Mouse (Mus musculus) heart, adult 9 months (tissue): Measurements from ENCODE around the gene Rptn.

Experiments used
- DNase-seq, 2 experiments: peaks; one replicate each; pipeline ENCODE4 v3.0.0; 2022; ENCODE audit warnings: low spot score in 2 of 2

Rptn gene

DNA sequence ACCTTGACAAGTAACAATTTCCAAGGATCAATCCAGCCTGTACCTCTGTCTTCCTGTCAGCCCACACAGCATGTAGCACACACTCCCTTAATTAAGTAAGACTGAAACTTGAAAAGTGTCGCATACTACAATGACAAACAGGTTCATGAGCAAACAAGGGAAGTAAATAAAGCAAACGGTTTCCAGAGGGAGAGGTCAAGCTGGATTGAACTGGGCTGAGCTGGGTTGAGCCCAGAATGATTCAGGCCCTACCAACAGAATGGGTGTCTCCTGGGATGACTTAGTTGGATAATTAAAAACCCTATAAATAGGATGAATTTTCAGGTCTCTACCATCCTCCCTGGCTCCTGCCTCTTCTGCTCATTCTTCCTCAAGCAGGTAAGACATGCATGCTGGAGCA is at the start of gene Rptn:
Gene Rptn (plus strand): TSS at position 334 of the 400 bp plus-strand sequence.
- no peak for DNase-seq

DNA sequence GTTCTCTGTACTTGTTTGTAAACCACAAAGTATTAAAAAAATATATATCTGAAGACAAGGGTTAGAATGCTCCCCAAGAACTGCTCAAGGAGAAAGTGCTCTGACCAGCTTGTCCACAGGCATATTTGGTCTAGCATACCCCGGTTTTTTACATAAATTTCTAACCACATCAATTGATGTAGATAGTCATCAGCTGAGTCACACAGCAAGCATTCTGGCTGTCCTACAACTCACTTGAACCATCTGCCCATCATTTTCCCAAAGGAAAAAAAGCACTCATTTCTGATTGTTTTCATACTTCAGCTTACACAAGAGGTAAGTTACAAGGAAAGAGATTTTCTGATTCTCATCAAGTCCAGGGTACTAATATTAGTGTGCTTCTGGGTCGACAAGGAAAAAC is 46.6 kb upstream of the Rptn start:
- DNase-seq: no peak

DNA sequence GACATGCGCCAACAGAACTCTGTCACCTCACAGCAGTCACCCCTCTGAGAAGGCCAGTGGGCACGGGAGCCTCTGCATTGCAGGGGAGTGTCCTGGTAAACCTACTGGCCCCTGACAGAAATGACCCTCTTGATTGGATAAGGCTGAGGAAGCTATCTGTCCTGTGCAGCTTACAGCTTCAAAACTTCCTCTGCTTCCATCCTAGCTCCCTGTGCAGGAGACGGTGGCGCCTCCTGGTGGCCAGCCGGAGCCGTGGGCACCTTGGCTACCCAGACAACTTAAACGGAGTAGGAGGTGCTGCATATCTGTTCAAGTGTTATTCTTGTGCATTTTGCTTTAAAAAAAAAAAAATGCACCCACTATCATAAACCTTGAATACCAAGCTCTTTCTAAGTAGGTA is 33.5 kb upstream of the Rptn start:
- DNase-seq: no peak

DNA sequence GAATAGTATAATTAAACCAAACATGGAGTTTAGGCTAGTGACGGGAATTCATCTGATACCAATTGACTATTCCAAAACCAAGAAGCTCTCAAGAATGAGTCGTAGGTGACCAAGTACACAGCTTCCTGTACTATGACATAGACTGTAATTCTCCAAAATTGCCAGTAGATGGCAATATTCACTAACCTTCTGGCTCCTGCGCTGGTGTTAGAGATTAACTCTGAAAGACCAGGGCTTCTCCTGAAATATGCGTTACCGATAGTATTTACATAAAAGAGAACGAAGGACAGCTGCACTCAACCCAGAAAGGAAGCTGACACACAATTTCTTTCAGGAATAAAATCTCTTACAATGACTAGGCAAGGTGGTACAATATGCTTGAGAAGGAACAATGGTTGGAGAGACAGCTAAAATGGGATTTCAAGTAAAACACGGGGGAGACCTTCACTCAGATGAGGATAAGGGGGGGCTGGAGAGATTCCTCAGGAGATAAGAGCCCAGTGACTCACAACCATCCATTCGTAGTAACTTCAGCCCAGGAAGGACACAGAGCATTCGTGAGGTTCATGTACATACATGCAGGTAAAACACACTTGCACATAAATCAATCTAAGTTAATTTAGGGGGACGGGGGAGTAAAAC is 31.4 kb upstream of the Rptn start:
- peak; percentile 2 to 15 for DNase-seq

DNA sequence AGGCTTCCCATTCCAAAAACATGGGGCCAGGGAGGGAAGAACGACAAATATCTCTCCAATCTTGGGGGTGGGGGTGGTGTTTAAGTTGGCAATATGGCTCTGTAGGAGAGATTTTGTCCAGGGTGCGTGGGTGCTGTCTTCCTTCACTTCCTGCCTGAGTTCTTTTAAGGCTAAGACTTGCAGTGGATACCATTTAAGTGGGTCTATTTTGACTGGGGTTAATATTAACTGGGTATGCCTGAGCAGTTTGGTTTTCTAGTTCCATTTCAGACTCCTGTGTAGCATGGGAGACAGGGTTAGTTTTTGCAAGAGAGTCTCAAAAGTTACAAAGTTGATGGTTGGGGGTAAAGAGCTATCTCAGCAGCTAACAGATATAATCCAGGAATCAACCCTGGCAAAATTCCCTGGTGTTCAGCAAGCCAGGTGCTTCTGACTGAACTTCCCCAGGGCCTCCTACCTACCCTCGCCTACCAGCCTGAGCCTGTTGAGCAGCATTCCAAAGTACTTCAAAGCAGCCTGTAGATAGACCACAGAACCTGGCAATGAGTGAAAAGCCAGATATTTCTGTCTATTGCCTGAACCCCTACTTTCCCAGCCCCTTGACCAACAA is 26.4 kb upstream of the Rptn start:
- no peak for DNase-seq

DNA sequence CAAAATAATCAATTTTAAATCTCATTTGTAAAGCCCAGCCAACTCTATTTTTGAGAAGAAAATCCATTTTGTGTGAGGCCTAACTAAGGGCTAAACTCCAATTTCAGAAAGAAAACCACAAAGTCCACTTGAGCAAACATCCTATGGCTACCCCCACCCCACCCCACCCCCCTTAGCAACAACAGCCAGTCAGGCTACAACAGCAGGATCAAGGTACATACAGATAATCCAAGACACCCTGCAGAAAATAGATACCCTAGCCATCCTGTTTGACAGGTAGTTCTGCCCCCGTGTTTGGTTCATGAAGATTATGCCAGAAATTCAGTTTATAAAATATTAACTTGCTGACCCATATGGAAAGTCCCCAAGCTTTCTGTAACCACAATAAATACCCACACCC is 25.3 kb upstream of the Rptn start:
- DNase-seq: no peak

DNA sequence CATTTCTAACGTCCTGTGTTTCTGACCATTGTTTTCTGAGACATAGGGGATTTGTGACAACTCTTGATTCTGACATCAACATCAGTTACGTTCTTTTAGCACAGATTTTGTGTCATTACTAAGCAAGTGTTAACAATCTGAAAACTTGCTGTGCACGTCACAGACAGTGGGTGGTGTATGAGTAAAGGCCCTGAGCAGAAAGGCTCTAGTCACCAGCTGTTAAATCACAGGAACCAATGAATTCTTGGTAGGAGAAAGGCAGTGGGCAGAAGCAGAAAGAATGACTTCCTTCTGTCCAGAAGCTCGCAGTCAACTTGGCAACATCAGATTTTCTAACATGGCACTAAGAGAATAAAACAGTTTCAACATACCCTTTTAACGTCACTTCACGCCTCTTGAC is 20.1 kb upstream of the Rptn start:
- no peak for DNase-seq

DNA sequence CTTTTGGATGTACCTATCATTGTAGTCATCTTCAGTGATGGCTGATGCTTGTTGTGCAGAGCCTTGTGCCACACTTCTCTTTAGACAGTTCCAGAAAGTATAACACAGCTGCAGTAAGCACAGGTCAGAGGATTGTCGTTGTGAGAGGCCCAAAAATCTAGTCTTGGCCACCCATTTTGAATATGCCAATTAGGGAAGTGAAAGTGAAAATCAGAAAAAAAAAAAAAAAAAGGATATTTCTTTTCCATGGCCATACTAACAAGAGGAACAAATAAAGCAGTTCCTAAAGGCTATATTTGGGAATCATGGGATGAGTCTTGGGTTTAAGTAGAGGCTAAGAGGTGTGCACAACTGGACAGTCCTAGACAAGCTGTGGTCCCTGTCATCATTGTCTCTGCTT is 18.3 kb upstream of the Rptn start:
- DNase-seq: no peak

DNA sequence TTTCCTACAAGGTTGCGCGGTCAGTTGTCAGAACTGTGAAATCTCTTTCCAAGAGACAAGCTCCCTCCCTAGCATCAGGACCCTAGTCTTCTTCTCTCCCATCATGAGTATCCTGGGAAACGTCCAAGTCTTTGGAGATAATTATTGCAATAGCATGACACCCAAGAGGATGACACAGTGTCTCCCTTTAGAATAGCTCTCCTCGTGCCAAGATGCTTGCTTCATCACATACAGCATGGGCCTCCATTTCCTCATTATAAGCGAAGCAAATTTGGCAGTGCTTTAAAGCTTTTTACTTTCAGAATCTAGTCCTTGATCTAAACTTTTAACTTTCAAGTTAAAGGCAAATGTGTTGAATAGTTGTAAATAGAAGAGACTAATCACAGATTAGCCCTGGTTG is 17.9 kb upstream of the Rptn start:
- no peak for DNase-seq

DNA sequence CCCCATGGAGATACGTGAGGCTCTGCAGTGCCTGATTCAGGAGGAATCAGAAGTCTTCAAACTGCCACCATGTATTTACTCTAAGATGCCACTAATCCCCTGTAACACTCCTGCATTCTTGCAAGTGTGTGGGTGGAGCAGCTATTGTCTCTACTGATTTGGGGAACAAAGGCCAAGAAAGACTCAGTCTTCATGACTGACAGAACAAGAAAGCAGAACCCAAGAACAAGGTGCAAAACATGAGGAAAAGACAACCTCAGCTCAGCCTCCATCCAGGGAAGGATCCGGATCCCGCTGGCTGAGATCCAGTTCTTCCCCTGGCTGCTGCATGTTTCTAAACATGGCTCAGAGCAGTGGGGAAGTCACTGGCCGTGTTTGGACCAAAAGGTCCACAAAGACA is 15.4 kb upstream of the Rptn start:
- DNase-seq: no peak

DNA sequence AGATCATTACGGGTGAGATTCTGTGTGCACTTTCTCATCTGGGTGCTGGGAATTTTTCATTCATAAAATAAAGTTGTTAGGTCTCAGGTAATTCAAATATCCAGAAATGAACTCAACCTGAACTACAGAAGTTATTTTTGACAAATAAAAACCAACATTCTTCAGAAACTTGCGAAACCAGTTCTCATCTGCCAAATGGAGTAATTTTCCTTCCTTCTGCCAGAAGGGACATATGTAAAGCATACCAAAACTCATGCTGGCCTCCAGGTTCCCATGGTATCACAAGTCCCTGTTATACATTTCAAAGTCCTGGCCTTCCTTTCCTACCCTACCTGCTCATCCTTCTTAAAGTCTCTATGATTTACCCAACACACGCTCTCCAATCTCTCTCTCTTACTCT is 10.4 kb downstream of the Rptn start:
- no peak for DNase-seq

DNA sequence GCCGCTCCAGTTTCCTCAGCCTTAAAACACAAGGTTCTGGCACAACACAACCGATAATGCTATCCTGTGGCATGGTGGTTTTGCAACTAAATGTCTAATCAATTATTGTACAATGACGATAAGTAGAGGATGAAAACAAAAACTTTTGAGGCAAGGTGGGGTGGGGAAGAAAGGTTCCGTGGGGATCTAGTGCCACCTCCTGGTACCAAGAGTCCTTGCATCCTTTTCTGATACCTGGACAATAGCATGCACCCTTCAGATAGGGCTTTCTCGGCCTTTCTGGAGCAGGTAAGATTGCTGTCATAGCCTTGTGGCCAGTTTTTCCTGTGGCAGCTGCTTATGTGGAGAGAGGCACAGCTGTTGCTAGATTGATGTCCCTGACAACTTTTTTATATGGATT is 13.5 kb downstream of the Rptn start:
- no peak for DNase-seq

DNA sequence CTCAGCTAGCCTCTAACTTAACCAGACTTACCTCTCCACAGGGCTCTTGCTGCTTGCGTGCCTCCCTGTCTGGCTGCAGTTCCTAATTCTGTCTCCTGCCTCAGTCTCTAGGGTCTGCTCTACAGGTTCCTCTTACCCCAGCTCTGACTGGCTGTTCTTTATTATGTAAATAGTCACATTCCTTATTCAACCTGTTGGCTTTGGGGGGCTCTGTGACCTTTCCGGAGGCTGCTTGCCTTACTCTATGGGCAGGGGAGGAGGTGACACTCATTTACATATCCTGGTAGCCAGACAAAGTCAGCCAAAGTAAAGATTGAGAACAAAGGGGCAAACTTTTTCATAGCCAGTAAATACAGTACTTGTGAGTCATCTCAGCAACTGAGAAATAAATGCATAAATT is 18.4 kb downstream of the Rptn start:
- no peak for DNase-seq

DNA sequence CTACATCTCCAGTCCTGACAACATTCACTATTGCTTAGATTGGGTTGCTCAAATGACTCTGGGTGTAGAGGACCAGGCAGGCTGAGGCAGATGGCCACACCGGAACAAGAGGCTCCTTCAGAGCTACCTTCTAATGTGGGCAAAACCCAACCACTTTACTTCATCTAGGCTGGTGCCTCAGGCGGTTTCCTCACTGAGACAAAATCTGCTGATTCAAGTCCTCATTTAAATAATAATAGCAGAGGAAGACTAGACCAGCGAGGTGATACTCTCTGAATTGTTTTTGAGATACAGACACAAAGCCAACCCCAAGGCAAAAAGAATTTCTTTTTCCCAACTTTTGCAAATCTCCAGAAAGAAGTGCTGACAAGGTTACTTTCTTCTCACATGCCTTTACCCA is 38.2 kb downstream of the Rptn start:
- no peak for DNase-seq

DNA sequence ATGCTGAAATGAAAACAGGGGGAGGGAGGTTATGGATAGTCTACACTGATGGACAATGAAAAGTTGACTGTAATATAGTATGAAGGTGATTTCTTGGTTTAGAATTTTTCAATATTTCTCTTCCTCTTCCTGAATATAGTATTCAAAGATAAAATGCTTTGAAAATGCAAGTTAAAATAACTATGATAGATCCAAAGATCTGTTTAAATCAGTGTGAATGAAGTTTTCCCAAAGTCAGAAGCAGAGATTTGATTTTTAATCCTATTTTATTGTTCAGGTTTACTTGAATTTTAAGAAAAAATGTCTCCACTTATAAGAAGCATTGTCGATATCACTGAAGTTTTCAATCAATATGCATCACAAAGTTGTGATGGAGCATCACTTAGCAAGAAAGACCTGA is 48.5 kb downstream of the Rptn start, which contains the start of gene Tchh:
Gene Tchh (plus strand): TSS at position 301 of the 400 bp plus-strand sequence.
- no peak for DNase-seq

DNA sequence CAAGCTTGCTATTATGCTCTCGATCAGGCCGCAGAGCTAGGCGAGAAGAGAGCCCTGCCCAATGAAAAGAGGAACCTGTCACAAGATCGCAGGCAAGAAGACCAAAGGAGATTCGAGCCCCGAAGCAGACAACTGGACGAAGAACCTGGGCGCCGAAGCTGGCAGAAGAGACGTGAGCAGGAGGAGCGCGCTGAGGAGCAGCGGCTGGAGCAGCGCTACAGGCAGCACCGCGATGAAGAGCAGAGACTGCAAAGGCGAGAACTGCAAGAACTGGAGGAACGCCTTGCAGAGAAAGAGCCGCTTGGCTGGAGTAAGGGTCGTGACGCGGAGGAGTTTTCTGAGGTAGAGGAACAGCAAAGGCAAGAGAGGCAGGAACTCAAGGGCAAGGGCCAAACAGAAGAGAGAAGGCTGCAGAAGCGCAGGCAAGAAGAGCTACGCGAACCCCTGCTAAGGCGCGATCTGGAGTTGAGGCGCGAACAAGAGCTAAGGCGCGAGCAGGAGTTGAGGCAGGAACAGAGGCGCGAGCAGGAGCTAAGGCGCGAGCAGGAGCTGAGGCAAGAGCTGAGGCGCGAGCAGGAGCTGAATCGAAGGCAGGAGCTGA is 50.1 kb downstream of the Rptn start:
- peak in 1 of 2 experiments; percentile 12 for DNase-seq

DNA sequence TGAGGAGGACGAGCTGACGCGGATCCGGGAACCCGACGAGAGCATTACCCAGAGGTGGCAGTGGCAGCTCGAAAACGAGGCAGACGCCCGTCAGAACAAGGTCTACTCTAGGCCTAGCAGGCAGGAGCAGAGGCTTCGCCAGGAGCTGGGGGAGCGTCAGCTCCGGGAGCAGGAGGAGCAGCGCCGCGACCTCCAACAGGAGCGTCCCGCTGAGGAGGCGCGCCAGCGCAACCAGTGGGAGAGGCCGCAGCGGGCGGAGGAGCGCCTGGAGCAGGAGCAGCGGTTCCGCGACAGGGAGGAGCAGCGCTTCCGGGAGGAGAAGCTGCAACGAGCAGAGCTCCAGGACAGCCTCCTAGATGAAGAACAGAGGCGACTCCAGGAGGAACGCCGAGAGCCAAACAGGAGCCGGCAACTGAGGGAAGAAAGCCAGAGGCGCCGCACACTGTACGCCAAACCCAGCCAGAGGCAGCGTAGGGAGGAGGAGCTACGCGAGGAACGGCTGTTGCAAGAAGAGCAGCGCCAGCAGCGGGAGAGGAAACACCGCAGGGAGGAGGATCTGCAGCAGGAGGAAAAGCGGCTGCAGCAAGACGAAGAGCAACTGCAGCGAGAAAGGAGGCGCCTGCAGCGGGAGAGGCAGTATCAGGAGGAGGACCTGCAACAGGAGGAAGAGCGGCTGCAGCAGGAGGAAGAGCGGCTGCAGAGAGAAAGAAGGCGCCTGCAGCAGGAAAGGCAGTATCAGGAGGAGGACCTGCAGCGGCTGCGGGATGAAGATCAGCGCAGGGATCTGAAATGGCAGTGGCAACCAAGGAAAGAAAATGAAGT is 51.1 kb downstream of the Rptn start:
- DNase-seq: peak; percentile 52 to 65

DNA sequence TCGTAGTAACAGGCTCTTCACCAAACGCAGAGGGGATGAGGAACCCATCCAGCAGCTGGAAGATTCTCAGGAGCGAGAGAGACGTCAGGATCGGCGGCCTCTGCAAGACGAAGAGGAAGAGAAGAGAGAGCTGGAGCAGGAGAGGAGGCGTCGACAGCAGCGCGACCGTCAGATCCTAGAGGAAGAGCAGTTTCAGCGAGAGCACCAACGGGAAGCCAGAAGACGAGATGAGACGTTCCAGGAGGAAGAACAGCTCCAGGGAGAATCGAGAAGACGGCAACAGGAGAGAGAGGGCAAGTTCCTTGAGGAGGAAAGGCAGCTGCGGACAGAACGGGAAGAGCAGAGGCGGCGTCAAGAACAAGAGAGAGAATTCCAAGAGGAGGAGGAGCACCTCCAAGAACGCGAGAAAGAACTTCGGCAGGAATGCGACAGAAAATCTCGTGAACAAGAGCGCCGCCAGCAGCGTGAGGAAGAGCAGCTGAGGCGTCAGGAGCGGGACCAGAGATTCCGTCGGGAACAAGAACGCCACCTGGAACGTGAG is 51.7 kb downstream of the Rptn start:
- DNase-seq: peak in 1 of 2 experiments; percentile 5

DNA sequence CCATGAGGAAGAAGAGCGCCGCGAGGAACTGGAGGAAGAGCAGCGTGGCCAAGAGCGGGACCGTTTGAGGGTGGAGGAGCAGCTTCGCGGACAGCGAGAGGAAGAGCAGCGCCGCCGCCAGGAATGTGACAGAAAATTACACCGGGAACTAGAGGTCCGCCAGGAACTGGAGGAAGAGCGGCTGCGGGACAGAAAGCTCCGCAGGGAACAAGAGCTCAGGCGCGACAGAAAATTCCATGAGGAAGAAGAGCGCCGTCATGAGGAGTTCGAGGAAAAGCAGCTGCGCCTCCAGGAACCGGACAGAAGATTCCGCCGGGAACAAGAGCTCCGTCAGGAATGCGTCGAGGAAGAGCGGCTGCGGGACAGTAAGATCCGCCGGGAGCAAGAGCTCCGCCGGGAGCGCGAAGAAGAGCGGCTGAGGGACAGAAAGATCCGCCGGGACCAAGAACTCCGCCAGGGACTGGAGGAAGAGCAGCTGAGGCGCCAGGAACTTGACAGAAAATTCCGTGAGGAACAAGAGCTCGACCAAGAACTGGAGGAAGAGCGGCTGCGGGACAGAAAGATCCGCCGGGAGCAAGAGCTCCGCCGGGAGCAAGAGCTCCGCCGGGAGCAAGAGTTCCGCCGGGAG is 52.7 kb downstream of the Rptn start:
- DNase-seq: peak in 1 of 2 experiments; percentile 1

DNA sequence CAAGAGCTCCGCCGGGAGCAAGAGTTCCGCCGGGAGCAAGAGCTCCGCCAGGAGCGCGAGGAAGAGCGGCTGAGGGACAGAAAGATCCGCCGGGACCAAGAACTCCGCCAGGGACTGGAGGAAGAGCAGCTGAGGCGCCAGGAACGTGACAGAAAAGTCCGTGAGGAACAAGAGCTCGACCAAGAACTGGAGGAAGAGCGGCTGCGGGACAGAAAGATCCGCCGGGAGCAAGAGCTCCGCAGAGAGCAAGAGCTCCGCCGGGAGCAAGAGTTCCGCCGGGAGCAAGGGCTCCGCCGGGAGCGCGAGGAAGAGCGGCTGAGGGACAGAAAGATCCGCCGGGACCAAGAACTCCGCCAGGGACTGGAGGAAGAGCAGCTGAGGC is 53.2 kb downstream of the Rptn start:
- DNase-seq: peak in 1 of 2 experiments; percentile 0

DNA sequence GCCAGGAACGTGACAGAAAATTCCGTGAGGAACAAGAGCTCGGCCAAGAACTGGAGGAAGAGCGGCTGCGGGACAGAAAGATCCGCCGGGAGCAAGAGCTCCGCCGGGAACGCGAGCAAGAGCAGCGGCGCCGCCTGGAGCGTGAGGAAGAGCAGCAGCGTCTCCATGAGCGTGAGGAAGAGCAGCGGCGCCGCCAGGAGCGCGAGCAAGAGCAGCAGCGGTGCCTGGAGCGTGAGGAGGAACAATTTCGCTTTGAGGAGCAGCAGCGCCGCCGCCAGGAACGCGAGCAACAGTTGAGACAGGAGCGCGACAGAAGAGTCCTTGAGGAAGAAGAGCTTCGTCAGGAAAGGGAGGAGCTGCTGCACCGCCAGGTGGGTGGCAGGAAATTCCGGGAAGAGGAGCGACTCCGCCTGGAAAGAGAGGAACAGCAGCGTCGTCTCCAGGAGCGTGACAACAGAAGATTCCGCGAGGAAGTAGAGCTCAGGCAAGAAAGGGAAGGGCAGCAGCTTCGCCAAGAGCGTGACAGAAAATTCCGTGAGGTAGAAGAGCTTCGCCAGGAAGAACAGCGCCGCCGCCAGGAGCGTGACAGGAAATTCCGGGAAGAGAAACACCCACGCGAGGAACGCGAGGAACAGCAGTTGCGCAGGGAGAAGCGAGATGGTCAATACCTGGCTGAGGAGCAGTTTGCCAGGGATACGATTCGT is 53.8 kb downstream of the Rptn start:
- DNase-seq: peak; percentile 9 to 36
